Mouse (Mus musculus) inflammation-experienced regulatory T-cells (primary cell): ENCODE measurements around the gene Rufy2. TPM values are rescaled to one million over a fixed set of nuclear protein-coding genes. Genes with fewer than 3 reads are reported as not detected.

Source experiments
- polyA plus RNA-seq, 2 experiments: library from polyadenylated mRNA; unstranded; fragments of 100-300 nt; shearing (Covaris generic); gene quantifications; one replicate each; pipeline ENCODE4 v1.2.1; 2017

The Rufy2 gene
- polyA plus RNA-seq, result 10 to 100 TPM; 41.4 to 55.3 TPM

DNA sequence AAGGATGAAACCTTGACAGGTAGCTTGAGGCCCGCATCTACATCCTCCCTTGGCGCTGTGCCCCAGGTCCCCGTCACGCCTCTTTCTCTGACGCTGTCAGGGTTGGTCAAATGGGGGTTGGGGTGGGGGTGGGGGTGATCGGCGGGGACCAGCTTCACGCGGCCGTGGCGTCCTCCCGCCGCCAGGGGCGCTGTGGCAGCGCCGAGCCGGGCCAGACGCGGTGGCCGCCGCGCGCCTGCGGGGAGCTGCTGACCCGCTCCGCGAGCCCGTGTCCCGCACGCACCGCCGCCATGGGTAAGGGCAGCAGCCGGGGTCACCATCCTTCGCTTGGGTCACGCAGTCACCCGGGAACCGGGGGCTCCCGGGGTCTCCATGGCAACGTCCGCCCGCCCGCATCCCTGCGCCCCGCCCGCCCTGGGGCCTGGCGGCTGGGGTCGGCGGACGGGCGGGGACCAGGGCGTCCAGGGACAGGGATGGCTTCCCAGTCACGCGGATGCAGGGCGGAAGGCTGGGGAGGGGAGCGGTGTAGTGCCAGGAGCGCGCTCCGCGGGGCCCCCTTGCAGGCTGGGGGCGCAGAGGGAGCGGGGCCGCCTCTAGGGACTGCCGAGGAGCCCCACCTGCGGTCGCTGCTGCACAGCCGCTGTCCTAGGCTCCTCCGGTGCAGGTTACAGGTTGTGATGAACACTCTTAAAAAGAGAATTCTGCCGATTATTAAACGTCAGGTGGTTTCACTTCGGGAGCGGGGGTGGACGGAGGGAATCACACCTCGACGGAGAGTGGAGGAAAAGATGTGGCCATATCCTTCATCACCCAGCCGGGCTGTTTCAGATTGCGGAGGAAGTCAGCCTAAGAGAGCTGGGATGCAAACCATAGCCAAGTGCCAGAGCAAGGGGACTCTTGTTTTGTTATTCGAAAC, at the start of gene Rufy2:
Gene Rufy2 (plus strand): TSS at position 185 of the 916 bp plus-strand sequence.

DNA sequence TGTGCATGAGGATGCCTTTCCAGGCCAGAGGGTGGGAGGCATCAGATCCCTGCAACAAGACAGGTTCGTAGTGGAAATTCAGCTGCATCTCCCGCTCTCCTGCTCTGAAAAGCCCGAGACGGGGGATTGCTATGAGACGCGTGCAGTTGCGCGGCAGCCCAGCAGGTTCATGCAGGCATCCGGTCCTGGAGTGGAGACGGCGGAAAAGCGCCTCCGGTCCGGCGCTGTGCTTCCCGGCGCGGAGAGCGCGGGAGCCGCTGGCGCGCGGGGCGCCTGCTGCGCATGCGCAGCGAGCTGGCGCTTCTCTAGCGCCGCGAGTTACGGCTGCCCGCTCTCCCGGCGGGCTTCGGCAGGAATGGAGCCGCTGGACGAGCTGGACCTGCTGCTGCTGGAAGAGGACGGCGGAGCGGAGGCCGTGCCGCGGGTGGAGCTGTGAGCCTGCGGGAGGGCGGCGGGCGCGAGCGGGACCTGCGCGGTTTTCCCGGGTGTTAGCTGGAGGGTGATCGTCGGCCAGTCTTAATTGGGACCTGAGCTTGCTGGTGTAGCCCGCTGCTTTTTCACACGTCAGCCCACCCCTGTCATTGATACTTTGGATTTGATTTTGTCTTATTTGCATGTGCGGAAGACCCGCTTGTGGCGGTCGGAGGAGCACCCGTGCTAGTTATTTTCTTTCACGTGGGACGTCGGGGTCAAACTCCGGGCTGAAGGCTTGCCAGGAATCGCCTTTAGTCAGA, 33.1 kb upstream of the Rufy2 start, which contains the start of gene Dna2:
Gene Dna2 (plus strand): TSS at position 289 of the 734 bp plus-strand sequence.

DNA sequence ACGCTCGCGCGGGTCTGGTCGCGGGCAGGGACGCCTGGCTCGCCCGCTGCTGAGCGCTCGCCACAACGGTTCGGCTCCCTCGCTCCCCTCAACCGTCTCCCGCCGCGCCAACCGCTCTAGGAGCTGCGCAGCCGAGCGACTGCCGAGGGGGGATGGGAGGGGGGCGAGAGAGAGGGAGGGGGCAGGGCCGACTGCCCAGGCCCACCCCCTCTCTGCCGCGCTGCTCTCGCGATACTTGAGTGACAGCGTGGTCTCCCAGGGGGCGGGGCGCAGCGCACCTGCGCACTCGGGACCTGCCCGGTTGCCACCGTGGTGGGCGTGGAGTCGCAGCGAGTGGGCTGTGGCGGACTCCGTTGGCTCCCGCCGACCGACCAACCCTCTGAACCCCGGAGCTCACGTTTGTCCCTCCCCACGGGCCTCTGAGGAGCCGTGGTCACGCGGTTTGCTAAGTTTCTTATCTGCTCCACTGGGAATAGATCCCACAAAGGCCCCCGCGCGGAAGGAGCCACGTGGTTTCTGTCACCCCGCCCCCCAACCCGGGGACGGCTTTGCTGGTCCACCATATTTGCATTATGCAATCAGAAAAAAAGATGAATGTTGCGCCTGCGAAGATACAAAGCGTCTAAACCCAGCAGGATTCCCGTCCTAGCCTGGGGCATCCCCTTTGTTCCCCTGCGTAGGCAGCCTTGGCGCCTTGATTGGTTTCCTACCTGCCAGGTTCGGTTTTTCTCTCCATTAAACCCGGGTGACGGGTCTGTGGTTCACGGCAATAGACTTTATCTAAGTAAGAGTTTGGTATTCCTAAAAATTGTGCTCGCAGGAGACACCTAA, 43.9 kb downstream of the Rufy2 start, which contains the start of the genes Hnrnph3 and Pbld2:
Gene Hnrnph3 (minus strand): TSS at position 469 of the 831 bp plus-strand sequence.
Gene Pbld2 (plus strand): TSS at position 567 of the 831 bp plus-strand sequence.

DNA sequence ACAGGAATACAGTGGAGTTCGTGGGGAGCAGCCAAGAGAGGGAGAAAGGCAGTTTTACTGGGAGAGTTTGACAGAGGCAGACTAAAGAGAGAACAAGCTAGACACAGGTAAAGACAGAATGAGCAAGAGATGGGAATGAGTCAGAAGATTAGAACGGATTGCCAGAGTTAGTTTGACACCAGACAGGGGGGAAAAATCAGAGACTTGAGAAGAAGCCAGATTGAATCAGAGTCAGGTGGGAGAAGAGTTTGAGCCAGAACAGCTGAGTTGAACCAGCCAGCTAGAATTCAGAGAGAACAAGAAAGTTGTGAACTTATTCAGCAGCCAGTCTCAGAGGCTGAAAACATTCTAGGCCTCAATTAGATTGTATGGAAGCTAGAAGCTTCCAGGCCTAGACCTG, 79.8 kb downstream of the Rufy2 start, which contains the start of gene Pbld1:
Gene Pbld1 (plus strand): TSS at position 301 of the 400 bp plus-strand sequence.

Other genes with a start within 250 kb of the Rufy2 start
- 100 to 1,000 TPM; 109 to 128 TPM for gene Ccar1, start 187.9 kb upstream of the Rufy2 start, polyA plus RNA-seq
- 1 to 10 TPM; 5.8 to 7.0 TPM for gene Tet1, start 71.2 kb upstream of the Rufy2 start, polyA plus RNA-seq
- 10 to 100 TPM; 12.8 to 14.7 TPM for gene Slc25a16, start 59.6 kb upstream of the Rufy2 start, polyA plus RNA-seq
- 1 to 10 TPM; 1.3 to 2.9 TPM for gene Dna2, start 33.2 kb upstream of the Rufy2 start, polyA plus RNA-seq
- 10 to 100 TPM; 82.5 to 92.5 TPM for gene Hnrnph3, start 44.0 kb downstream of the Rufy2 start, polyA plus RNA-seq
- under 1 TPM; 0.47 to 0.81 TPM for gene Pbld2, start 44.1 kb downstream of the Rufy2 start, polyA plus RNA-seq
- 1 to 10 TPM in 1 of 2 experiments, under 1 TPM in 1; 0.16 to 1.7 TPM for gene Pbld1, start 79.9 kb downstream of the Rufy2 start, polyA plus RNA-seq
- not detected for gene Atoh7, start 119.4 kb downstream of the Rufy2 start, polyA plus RNA-seq
- gene Mypn, start 223.7 kb downstream of the Rufy2 start, polyA plus RNA-seq, result 1 to 10 TPM in 1 of 2 experiments, under 1 TPM in 1; 0.13 to 2.8 TPM